Mouse (Mus musculus) ES-E14 (cell line): ENCODE measurements at regions not wholly inside any gene's neighbourhood (a gene's known extent, or its start where the extent isn't known, plus 50 kb on each side); places are given as distances from the start of the nearest gene placed in this dataset.

ENCODE experiments used
- CHD2 ChIP-seq: IDR thresholded peaks from 2 replicates; pipeline ENCODE4 v1.6.1; 2014; ENCODE audit warnings: mild to moderate bottlenecking, low read depth, low read length, inconsistent platforms
- HCFC1 ChIP-seq: IDR thresholded peaks from 2 replicates; pipeline ENCODE4 v1.6.1; 2012; ENCODE audit warnings: low read length, inconsistent platforms, borderline replicate concordance; ENCODE audit not compliant: insufficient read depth
- MAFK ChIP-seq: IDR thresholded peaks from 2 replicates; pipeline ENCODE4 v1.6.1; 2014; ENCODE audit warnings: mild to moderate bottlenecking, low read depth, low read length, inconsistent platforms; ENCODE audit not compliant: insufficient read depth
- ZC3H11A ChIP-seq: IDR thresholded peaks from 2 replicates; pipeline ENCODE4 v1.6.1; 2012; ENCODE audit warnings: low read depth, mild to moderate bottlenecking, inconsistent platforms, low read length, borderline replicate concordance
- ZNF384 ChIP-seq: IDR thresholded peaks from 2 replicates; pipeline ENCODE4 v1.6.1; 2012; ENCODE audit warnings: low read depth, low read length, inconsistent platforms

GRCm38 (mm10) chr2:114413013-114413412 lies 211.7 kb upstream of the Zfp770 start:
- TF ChIP-seq CHD2 (no peak), ZC3H11A (no peak), HCFC1 (no peak), MAFK (no peak), ZNF384 (no peak)
